13 mouse cellular contexts compared by ENCODE assay signal in genomic region chr6:86260322-86261050, GRCm38 (mm10).
A peak's percentile ranks its signal among the peaks of the same experiment; 100 is the strongest.
DNase-seq lines count a peak whose midpoint lies in the region; ATAC-seq and TF ChIP-seq lines count a peak whose summit lies in the region.
"Had no signal": no experiment of that assay in that cellular context is flagged by ENCODE, and none has a peak within 500 bp of the region (broad histone marks: within the 10 kb centered on the region; RNA-seq: fewer than 3 reads in every experiment).

No protein-coding gene starts in this region.

- TF ChIP-seq RAD21 in CH12.LX (IDR thresholded peaks at IDR 0.05; ENCODE audit: low read depth, low read length) = no peak; the same call in 1 of the 2 replicates

- H3K4me2 ChIP-seq in CH12.LX (ENCODE audit: insufficient read depth, low read depth, poor library complexity, severe bottlenecking) = no peak overlapping the region

- dilution Hi-C loops in CH12.LX (cut with MboI; ENCODE audit: extremely low pct_ligation_motif_present, extremely low pct_unique_long_range_greater_than_20kb, low sequenced_read_pairs) = no loop called here

- 0 out of 2 replicates have a peak, but pooled peaks have one; percentile 15 for TF ChIP-seq CTCF in kidney, adult 2 months (conservative IDR thresholded peaks at IDR 0.05; ENCODE audit: insufficient read depth, insufficient read length, low read depth, low read length)
- peak in 1 of 2 experiments; percentile 46; a peak in 2 of 4 replicates for TF ChIP-seq CTCF in CH12.LX (conservative IDR thresholded peaks at IDR 0.05 in 1 of 2, IDR thresholded peaks at IDR 0.05 in 1 of 2; ENCODE audit: low read depth in 2 of 2, low read length in 2 of 2)

- H3K9me3 ChIP-seq in CH12.LX (replicated peaks; ENCODE audit: low read length) = no peaks in the 10 kb centered on the region
- H3K9me3 ChIP-seq in heart, embryonic 10.5 days = no peaks in the 10 kb centered on the region

- no peak for TF ChIP-seq EP300 in CH12.LX (IDR thresholded peaks at IDR 0.05; ENCODE audit: low read length)

- H3K27me3 ChIP-seq in kidney, adult 2 months (replicated peaks; ENCODE audit: control insufficient read depth, insufficient read depth, low read length) = no peaks in the 10 kb centered on the region
- H3K27me3 ChIP-seq in CH12.LX (replicated peaks) = peaks cover 80% of the 10 kb centered on the region
- no peaks in the 10 kb centered on the region for H3K27me3 ChIP-seq in heart, embryonic 10.5 days (ENCODE audit: insufficient read depth, poor library complexity, severe bottlenecking)
- H3K27me3 ChIP-seq: Patski had no signal

- no peak for DNase-seq in kidney, adult 2 months
- no peak for DNase-seq in kidney, adult 9 months
- peak; percentile 9 for DNase-seq in CH12.LX (ENCODE audit: extremely low read depth)
- DNase-seq in c-Kit-positive CD71-negative TER-119-negative erythroid progenitor cells, embryonic 14.5 days (ENCODE audit: low read depth) = peak; percentile 3
- DNase-seq in Muller cell, postnatal 12 days (ENCODE audit: inconsistent ontology term) = no peak
- no peak for DNase-seq in heart, postnatal 10 days
- no peak for DNase-seq in heart, embryonic 10.5 days (ENCODE audit: low spot score)
- DNase-seq: cerebellum, adult 11-12 months; gastrocnemius, postnatal 25 days; left cerebral cortex, postnatal 4 days had no signal

- no peak overlapping the region for H3K4me3 ChIP-seq in kidney, adult 2 months (ENCODE audit: insufficient read depth, low read depth, low read length)
- H3K4me3 ChIP-seq in CH12.LX (replicated peaks in 1 of 3; ENCODE audit: low read depth in 2 of 3, low read length in 2 of 3, poor library complexity in 1 of 3) = no peak overlapping the region
- no peak overlapping the region for H3K4me3 ChIP-seq in heart, embryonic 10.5 days

- in situ Hi-C loops in CH12.LX (cut with MboI; ENCODE audit: low pct_ligation_motif_present, low pct_unique_long_range_greater_than_20kb, low sequenced_read_pairs) = no loop called here

- H3K79me2 ChIP-seq in CH12.LX (replicated peaks; ENCODE audit: control insufficient read depth, extremely low read depth, insufficient read depth, poor library complexity, severe bottlenecking) = no peaks in the 10 kb centered on the region

- no peaks in the 10 kb centered on the region for H3K36me3 ChIP-seq in kidney, adult 2 months (ENCODE audit: control insufficient read depth, insufficient read depth, low read length)
- H3K36me3 ChIP-seq in CH12.LX (replicated peaks in 1 of 2; ENCODE audit: control insufficient read depth in 1 of 2, insufficient read depth in 1 of 2, low read length in 1 of 2) = no peaks in the 10 kb centered on the region
- no peaks in the 10 kb centered on the region for H3K36me3 ChIP-seq in heart, embryonic 10.5 days

- intact Hi-C loops in heart, postnatal 10 days (cut with DNase I) = no loop called here

- no peaks in the 10 kb centered on the region for H3K4me1 ChIP-seq in kidney, adult 2 months (ENCODE audit: control insufficient read depth, insufficient read depth, low read length)
- H3K4me1 ChIP-seq in CH12.LX (ENCODE audit: control insufficient read depth in 1 of 2, insufficient read depth in 2 of 2) = no peaks in the 10 kb centered on the region
- H3K4me1 ChIP-seq in heart, embryonic 10.5 days = peaks cover 11% of the 10 kb centered on the region; the same call in 1 of the 2 replicates

- peak; percentile 55 for ATAC-seq in megakaryocyte progenitor cell, adult 5-6 weeks (replicated peaks; ENCODE audit: poor library complexity)
- ATAC-seq: midbrain, embryonic 16.5 days; Patski had no signal

- 52% methylated on average over 7 of the region's 7 CpGs for WGBS in kidney, adult 2 months
- WGBS in heart, embryonic 10.5 days = 54% methylated on average over 7 of the region's 7 CpGs

- no peak for TF ChIP-seq POLR2A in kidney, adult 2 months (IDR thresholded peaks at IDR 0.05; ENCODE audit: low read depth, low read length)
- no peak for TF ChIP-seq POLR2A in CH12.LX (IDR thresholded peaks at IDR 0.05; ENCODE audit: low read depth, low read length)

- no peak overlapping the region for H3K27ac ChIP-seq in kidney, adult 2 months (ENCODE audit: insufficient read depth, low read depth, low read length)
- H3K27ac ChIP-seq in CH12.LX (ENCODE audit: insufficient read depth, low read depth) = no peak overlapping the region
- no peak overlapping the region for H3K27ac ChIP-seq in heart, embryonic 10.5 days

- H3K9ac ChIP-seq in CH12.LX (ENCODE audit: insufficient read depth, low read depth) = no peak overlapping the region

TF ChIP-seq in CH12.LX, 34 proteins besides CTCF, POLR2A, EP300 and RAD21:
- no peak for TF ChIP-seq UBTF (IDR thresholded peaks at IDR 0.05; ENCODE audit: low read depth, low read length)
- TF ChIP-seq MAFK (IDR thresholded peaks at IDR 0.05; ENCODE audit: insufficient replicate concordance, low read length) = no peak
- no peak for TF ChIP-seq NRF1 (IDR thresholded peaks at IDR 0.05; ENCODE audit: low read depth, low read length)
- no peak for TF ChIP-seq BHLHE40 (IDR thresholded peaks at IDR 0.05; ENCODE audit: low read depth, low read length)
- TF ChIP-seq GABPA (IDR thresholded peaks at IDR 0.05; ENCODE audit: insufficient replicate concordance, low read depth, low read length) = no peak
- no peak for TF ChIP-seq TBP (conservative IDR thresholded peaks at IDR 0.05; ENCODE audit: low read depth, low read length)
- TF ChIP-seq ZMIZ1 (IDR thresholded peaks at IDR 0.05; ENCODE audit: low read depth, low read length) = no peak
- no peak for TF ChIP-seq CHD2 (IDR thresholded peaks at IDR 0.05; ENCODE audit: low read length)
- no peak for TF ChIP-seq MEF2A (IDR thresholded peaks at IDR 0.05; ENCODE audit: borderline replicate concordance, low read depth, low read length)
- no peak for TF ChIP-seq MXI1 (IDR thresholded peaks at IDR 0.05; ENCODE audit: low read depth, low read length)
- no peak for TF ChIP-seq HCFC1 (IDR thresholded peaks at IDR 0.05; ENCODE audit: low read depth, low read length)
- no peak for TF ChIP-seq USF2 (conservative IDR thresholded peaks at IDR 0.05; ENCODE audit: low read depth, low read length)
- TF ChIP-seq ETS1 (conservative IDR thresholded peaks at IDR 0.05; ENCODE audit: low read depth, low read length) = no peak
- TF ChIP-seq TCF12 (IDR thresholded peaks at IDR 0.05; ENCODE audit: low read depth, low read length) = no peak
- no peak for TF ChIP-seq ZC3H11A (IDR thresholded peaks at IDR 0.05; ENCODE audit: low read depth, low read length)
- no peak for TF ChIP-seq ELF1 (IDR thresholded peaks at IDR 0.05; ENCODE audit: low read depth, low read length)
- no peak for TF ChIP-seq JUND (conservative IDR thresholded peaks at IDR 0.05; ENCODE audit: low read depth, low read length)
TF ChIP-seq in CH12.LX: peak in this region for 0.

Comparison
In these comparisons a context has a peak if more than half of its experiments do, and no peak if none do; other contexts are left out.
1. DNase-seq: peak in CH12.LX (single experiment) and c-Kit-positive CD71-negative TER-119-negative erythroid progenitor cells, embryonic 14.5 days (single experiment); none in kidney, adult 2 months (single experiment), kidney, adult 9 months (single experiment), Muller cell, postnatal 12 days (single experiment), heart, postnatal 10 days (0 of 2) and heart, embryonic 10.5 days (single experiment).